Mouse (Mus musculus): ENCODE measurements around the gene Mapkapk3.

DNA sequence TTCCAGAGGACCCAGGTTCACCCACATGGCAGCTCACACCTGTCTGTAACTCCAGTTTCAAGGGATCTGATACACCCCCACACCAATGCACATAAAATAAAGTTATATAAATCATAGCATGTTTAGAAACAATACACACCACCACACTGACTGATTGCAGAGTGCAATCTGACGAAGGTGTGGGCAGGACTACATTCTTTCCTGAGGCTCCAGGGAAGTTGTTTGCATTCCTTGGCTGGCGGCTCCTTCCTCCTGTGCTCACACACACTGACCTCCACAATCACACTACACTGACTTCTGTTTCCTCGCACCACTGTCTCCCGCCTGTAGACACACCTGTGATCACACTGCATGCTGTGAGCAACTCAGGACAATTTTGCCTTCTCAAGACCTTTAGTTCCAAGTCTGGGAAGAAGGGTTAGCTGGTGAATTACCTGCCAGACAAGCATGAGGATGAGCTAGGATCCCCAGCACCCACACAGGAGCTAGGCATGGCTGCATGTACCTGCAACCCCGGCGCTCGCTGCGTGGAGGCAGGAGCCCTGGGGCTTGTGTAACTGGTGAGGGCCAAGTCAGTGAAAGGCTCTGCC lies 32.9 kb upstream of the Mapkapk3 start:
- TF ChIP-seq CTCF (IDR thresholded peaks at IDR 0.05; ENCODE audit: low read depth, low read length) (no peak), POLR2A (IDR thresholded peaks at IDR 0.05; ENCODE audit: extremely low read depth, insufficient read depth, low read length) (no peak)
